Mouse (Mus musculus): ENCODE results near the gene Trappc2l.

DNA sequence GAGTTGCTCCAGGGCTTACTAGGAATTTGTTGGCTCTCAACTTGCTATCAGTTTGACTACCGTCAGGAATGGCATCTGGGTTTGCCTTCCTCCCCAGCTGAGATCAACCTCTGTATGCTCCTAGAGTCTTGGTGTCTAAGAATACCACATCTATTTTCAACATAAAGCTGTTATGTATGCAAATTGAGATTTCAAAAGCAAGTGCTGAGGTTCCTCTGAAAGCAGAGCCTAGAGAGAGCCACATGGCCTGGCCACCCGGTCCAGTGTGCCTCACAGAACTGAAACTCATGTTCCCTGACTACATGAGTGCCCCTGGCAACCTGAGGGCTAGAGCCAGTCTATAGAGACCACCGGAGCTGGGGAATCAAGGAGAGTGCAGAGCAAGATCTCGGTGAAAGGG is 6.1 kb upstream of the Trappc2l start:
- TF ChIP-seq GATA1 (IDR thresholded peaks at IDR 0.05; ENCODE audit: borderline replicate concordance, low read length), result no peak
- no peak for TF ChIP-seq CTCF (IDR thresholded peaks at IDR 0.05; ENCODE audit: low read depth, low read length)
- TF ChIP-seq TAL1 (conservative IDR thresholded peaks at IDR 0.05; ENCODE audit: low read depth, low read length), result no peak
- TF ChIP-seq GATA2 (IDR thresholded peaks at IDR 0.05; ENCODE audit: borderline replicate concordance, low read depth, low read length), result no peak
- TF ChIP-seq POLR2AphosphoS5 (IDR thresholded peaks at IDR 0.05; ENCODE audit: insufficient replicate concordance, low read depth, low read length), result no peak

Measured in G1E (cell line).